Mouse (Mus musculus) erythroblast, embryonic 14.5 days (primary cell): ENCODE data around the gene Napsa. TPM values are rescaled to one million over a fixed set of nuclear protein-coding genes. Genes with fewer than 3 reads are reported as not detected.

ENCODE experiments used
- H3K27me3 ChIP-seq: 2 replicates; pipeline ENCODE4 v1.6.1; 2012; ENCODE audit warnings: inconsistent platforms; ENCODE audit not compliant: control insufficient read depth
- H3K36me3 ChIP-seq: 2 replicates; pipeline ENCODE4 v1.6.1; 2012; ENCODE audit warnings: mild to moderate bottlenecking, inconsistent platforms; ENCODE audit not compliant: control insufficient read depth
- H3K4me1 ChIP-seq: 2 replicates; pipeline ENCODE4 v1.6.1; 2012; ENCODE audit warnings: inconsistent platforms; ENCODE audit not compliant: control insufficient read depth
- H3K4me3 ChIP-seq: replicated peaks from 2 replicates; pipeline ENCODE3; 2012; ENCODE audit warnings: moderate library complexity, mild to moderate bottlenecking, inconsistent platforms
- H3K9me3 ChIP-seq: 2 replicates; pipeline ENCODE4 v1.6.1; 2012; ENCODE audit warnings: low read length, inconsistent platforms, mixed read lengths; ENCODE audit not compliant: control insufficient read depth
- GATA1 ChIP-seq: IDR thresholded peaks from 2 replicates; pipeline ENCODE4 v1.6.1; 2012; ENCODE audit warnings: low read length, inconsistent platforms, mixed read lengths
- TAL1 ChIP-seq: IDR thresholded peaks from 3 replicates; pipeline ENCODE4 v1.6.1; 2012; ENCODE audit warnings: low read length, inconsistent platforms, mixed read lengths
- polyA plus RNA-seq: library from polyadenylated mRNA; stranded (reverse); fragments of >175 nt; gene quantifications from 2 replicates; pipeline ENCODE4 v1.2.3, GENCODE M21; 2012

The Napsa gene
- polyA plus RNA-seq, 1 experiment, result 0.21 TPM

DNA sequence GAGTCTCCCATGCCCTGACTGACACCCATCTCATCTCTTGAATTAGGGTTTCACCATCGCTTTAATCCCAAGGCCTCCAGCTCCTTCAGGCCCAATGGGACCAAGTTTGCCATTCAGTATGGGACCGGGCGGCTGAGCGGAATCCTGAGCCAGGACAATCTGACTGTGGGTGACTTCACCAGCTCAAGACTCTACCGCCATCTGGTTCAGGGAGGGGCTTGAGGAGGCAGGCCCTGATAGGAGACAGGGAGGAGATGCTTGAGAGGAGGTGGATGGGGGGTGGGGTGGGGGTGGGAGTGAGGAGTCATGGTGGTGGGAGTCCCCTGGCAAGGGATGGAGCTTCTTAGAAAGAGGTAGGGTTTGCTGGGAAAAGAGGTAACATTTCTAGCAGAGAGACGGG is 9.5 kb downstream of the Napsa start:
- H3K36me3 ChIP-seq, result no peaks in the 10 kb centered on the region
- H3K27me3 ChIP-seq, result peaks cover 46% of the 10 kb centered on the region
- H3K4me3 ChIP-seq, result no peak overlapping the region
- H3K9me3 ChIP-seq, result 0 out of 2 replicates have a peak, but pooled peaks cover 2% of the 10 kb centered on the region
- TF ChIP-seq TAL1 (no peak), GATA1 (no peak)
- peaks cover 4% of the 10 kb centered on the region; the same call in 1 of the 2 replicates for H3K4me1 ChIP-seq

DNA sequence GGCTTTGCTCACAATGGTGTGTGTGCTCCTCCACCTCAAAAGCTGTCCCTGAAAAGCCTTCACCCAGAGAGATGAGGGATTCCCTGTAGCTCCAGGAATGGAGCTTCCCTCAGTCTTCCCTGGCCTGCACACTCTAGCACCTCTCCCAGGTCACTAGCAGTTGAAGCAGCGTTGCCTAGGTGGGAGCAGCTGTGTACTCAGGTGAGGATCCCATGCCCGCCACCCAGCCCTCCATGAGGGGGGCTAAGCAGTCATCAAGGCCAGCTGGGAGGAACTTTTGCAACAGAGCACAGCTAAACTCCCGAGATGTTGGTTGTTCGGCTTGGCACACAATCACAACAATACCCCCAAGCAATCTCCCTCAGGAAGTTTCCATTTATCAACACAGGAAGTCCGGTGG is 10.5 kb downstream of the Napsa start:
- Histone ChIP-seq H3K27me3 (peaks cover 57% of the 10 kb centered on the region), H3K4me3 (no peak overlapping the region), H3K36me3 (no peaks in the 10 kb centered on the region), H3K9me3 (peaks cover 7% of the 10 kb centered on the region; the same call in 1 of the 2 replicates), H3K4me1 (peaks cover 4% of the 10 kb centered on the region; the same call in 1 of the 2 replicates)
- no peak for TF ChIP-seq TAL1
- no peak for TF ChIP-seq GATA1

DNA sequence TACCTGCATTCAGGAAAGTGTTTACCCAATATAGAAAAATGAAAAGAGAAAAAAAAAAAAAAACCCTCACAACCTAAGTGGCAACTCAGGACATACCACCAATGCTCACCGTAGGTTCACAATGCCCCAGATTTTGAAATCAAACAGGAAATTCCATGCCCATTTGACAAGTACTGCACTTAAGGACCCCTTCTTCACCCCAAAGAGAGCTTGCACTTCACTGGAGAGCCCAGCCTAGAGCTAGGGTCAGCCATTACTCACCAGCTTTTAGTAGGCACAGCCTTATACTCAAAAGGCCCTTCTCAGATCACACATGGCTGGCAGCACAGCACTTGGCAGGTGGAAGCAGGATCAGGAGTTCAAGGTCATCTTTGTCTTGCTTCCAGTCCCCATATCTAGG is 11.0 kb downstream of the Napsa start:
- peaks cover 61% of the 10 kb centered on the region for H3K27me3 ChIP-seq

DNA sequence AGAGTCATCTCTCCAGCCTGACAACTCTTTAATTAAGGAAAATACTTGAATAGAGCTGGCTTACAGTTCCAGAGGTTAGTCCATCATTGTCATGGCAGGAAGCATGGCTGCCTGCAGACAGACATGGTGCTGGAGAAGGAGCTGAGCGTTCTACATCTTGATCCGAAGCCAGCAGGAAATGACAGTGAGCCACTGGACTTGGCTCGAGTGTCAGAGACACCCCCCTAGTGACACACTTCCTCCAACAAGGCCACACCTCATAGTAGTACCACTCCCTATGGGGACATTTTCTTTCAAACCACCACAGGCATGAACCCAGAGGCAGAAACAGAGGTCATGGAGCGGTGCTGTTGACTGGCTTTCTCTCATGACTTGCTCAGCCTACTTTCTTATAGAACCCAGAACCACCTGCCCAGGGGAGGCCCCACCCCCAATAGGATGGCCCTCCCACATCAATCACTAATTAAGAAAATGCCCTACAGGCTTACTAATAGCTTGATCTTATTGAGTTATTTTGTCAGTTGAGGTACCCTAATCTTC is 12.2 kb downstream of the Napsa start:
- Histone ChIP-seq H3K36me3 (no peaks in the 10 kb centered on the region), H3K4me3 (no peak overlapping the region), H3K4me1 (peaks cover 8% of the 10 kb centered on the region), H3K27me3 (peaks cover 73% of the 10 kb centered on the region), H3K9me3 (peaks cover 9% of the 10 kb centered on the region; the same call in 1 of the 2 replicates)
- TF ChIP-seq GATA1 (no peak), TAL1 (no peak)

More for the DNA sequence above, 11.0 kb downstream of the Napsa start:
- TF ChIP-seq TAL1 (no peak), GATA1 (no peak)
- Histone ChIP-seq H3K9me3 (peaks cover 7% of the 10 kb centered on the region; the same call in 1 of the 2 replicates), H3K4me3 (no peak overlapping the region), H3K4me1 (peaks cover 4% of the 10 kb centered on the region; the same call in 1 of the 2 replicates), H3K36me3 (no peaks in the 10 kb centered on the region)

DNA sequence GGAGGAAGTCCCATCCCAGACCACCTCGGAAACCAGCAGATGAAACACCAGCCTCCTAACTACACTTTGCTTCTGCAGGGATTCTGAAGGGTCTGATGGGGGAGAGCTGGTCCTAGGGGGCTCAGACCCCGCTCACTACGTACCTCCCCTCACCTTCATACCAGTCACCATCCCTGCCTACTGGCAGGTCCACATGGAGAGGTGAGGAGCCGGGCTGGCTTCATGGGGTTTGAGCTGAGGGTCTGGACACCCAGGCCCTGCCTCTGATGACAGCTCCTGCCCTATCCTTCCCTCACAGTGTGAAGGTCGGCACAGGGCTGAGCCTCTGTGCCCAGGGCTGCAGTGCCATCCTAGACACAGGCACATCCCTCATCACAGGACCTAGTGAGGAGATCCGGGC is 12.7 kb downstream of the Napsa start:
- peaks cover 10% of the 10 kb centered on the region for H3K4me1 ChIP-seq
- no peak overlapping the region for H3K4me3 ChIP-seq
- peaks cover 79% of the 10 kb centered on the region for H3K27me3 ChIP-seq
- H3K36me3 ChIP-seq, result no peaks in the 10 kb centered on the region
- peaks cover 10% of the 10 kb centered on the region; the same call in 1 of the 2 replicates for H3K9me3 ChIP-seq
- TF ChIP-seq TAL1 (no peak), GATA1 (no peak)

DNA sequence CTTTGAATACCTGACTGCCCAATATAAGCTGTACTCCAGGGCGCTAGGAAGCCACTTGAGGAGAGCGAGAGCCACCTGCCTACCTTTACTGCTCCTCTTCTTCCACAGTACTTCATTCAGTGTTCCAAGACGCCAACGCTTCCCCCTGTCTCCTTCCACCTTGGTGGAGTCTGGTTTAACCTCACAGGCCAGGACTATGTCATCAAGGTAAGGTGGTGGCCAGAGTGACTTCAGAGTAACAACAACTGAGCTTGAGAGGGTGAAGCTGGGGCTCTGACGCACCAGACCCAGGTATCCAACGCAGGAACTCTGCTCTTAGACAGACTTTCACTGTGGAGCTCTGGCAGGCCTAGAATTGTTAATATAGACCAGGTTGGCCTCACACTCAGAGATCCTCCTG is 13.4 kb downstream of the Napsa start:
- Histone ChIP-seq H3K9me3 (peaks cover 14% of the 10 kb centered on the region; the same call in 1 of the 2 replicates), H3K4me1 (peaks cover 12% of the 10 kb centered on the region), H3K36me3 (no peaks in the 10 kb centered on the region), H3K27me3 (peaks cover 86% of the 10 kb centered on the region), H3K4me3 (no peak overlapping the region)
- TF ChIP-seq GATA1, result no peak
- TF ChIP-seq TAL1, result no peak

DNA sequence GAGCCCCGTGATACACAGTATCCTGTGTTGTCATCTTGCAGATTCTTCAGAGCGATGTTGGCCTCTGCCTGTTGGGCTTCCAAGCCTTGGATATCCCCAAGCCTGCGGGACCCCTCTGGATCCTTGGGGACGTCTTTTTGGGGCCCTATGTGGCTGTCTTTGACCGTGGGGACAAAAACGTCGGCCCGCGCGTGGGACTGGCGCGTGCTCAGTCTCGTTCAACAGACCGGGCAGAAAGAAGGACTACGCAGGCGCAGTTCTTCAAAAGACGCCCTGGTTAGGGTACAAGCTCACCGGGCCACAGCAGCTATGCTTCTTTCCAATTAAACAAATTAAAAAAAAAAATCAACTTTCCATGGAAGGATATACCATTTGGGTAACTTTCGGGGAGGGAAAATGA is 14.3 kb downstream of the Napsa start:
- Histone ChIP-seq H3K36me3 (no peaks in the 10 kb centered on the region), H3K27me3 (peaks cover 88% of the 10 kb centered on the region), H3K9me3 (peaks cover 20% of the 10 kb centered on the region; the same call in 1 of the 2 replicates), H3K4me1 (peaks cover 18% of the 10 kb centered on the region), H3K4me3 (no peak overlapping the region)
- no peak for TF ChIP-seq GATA1
- no peak for TF ChIP-seq TAL1

DNA sequence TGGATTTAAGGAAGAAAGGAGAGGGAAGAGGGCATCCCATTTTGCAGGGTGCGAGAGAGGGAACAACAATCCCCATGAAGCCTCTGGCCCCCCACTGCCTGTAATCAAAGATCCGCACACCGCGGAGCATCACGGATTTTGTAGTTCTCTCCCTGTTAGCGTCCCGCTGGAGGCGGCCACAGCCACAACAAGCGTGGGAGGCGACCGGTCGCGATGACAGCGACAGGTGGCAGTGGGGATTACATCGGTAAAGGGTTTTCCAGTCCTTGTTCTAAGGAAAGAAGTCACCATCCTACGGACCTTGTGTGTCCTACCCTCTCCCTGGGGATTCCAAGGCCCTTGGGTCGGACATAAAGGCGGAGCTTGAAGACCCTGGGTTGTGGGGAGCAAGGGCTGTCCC is 14.8 kb downstream of the Napsa start:
- H3K4me3 ChIP-seq, result no peak overlapping the region
- TF ChIP-seq TAL1, result no peak
- no peak for TF ChIP-seq GATA1
- peaks cover 16% of the 10 kb centered on the region for H3K4me1 ChIP-seq
- H3K9me3 ChIP-seq, result peaks cover 20% of the 10 kb centered on the region; the same call in 1 of the 2 replicates
- no peaks in the 10 kb centered on the region for H3K36me3 ChIP-seq
- H3K27me3 ChIP-seq, result peaks cover 91% of the 10 kb centered on the region

DNA sequence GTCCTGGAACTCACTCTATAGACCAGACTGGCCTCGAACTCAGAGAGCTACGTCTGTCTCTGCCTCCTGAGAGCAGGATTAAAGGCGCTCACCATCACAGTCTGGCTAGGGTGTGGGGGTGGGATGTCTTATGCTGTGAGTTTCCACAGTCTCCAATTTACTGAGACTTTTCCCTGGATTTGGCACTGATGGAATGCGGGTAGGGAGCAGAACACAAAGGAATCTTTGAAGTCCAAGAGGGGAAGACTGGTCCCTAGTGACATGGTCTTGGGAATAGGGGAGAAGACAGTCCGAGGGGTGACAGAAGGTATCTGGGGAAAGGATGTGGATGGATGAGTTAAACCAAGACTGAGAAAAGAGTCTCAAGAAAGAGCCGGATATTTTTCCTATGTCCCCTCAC is 15.5 kb downstream of the Napsa start:
- TF ChIP-seq GATA1 (no peak), TAL1 (no peak)

More for the DNA sequence above, 15.5 kb downstream of the Napsa start:
- H3K4me3 ChIP-seq, result no peak overlapping the region
- no peaks in the 10 kb centered on the region for H3K36me3 ChIP-seq
- peaks cover 91% of the 10 kb centered on the region for H3K27me3 ChIP-seq
- peaks cover 16% of the 10 kb centered on the region for H3K4me1 ChIP-seq
- peaks cover 20% of the 10 kb centered on the region; the same call in 1 of the 2 replicates for H3K9me3 ChIP-seq
